ENCODE assay signal across 11 mouse cellular contexts in the genomic region with DNA sequence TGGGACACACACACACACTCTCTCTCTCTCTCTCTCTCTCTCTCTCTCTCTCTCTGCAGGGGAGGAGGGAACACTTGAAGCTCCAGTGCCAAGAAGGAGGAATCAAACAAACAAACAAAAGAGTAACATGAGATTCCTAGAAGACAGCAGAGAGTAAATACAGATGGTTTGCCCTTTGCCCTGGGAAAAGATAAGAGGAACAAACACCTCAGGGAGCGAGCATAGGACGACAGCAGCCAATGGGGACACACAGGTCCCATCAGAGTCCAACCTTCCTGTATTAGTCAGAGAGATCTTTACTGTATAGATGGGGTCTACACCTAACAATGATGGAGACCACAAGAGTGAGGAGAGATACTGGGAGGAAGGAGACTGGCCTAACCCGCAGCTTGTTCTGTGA. TPM values are rescaled to one million over a fixed set of nuclear protein-coding genes. Genes with fewer than 3 reads are reported as not detected.
A peak's percentile ranks its signal among the peaks of the same experiment; 100 is the strongest.
DNase-seq lines count a peak whose midpoint lies in the region; ATAC-seq lines count a peak whose summit lies in the region.
"Had no signal": no experiment of that assay in that cellular context is flagged by ENCODE, and none has a peak within 500 bp of the region (broad histone marks: within the 10 kb centered on the region; RNA-seq: fewer than 3 reads in every experiment).

No protein-coding gene starts in this region.

- H3K4me1 ChIP-seq in heart, embryonic 16.5 days (ENCODE audit: control insufficient read depth, insufficient read depth, low read length) = peaks cover 37% of the 10 kb centered on the region
- H3K4me1 ChIP-seq in midbrain, embryonic 16.5 days (ENCODE audit: control insufficient read depth, insufficient read depth, low read length) = peaks cover 5% of the 10 kb centered on the region; the same call in 1 of the 2 replicates
- no peaks in the 10 kb centered on the region for H3K4me1 ChIP-seq in midbrain, embryonic 11.5 days (ENCODE audit: control insufficient read depth, insufficient read depth, low read length)
- peaks cover 42% of the 10 kb centered on the region for H3K4me1 ChIP-seq in liver, embryonic 13.5 days (replicated peaks)

- no peak overlapping the region for H3K4me2 ChIP-seq in heart, embryonic 16.5 days (ENCODE audit: low read depth, low read length)
- H3K4me2 ChIP-seq in midbrain, embryonic 16.5 days (ENCODE audit: low read length) = no peak overlapping the region
- H3K4me2 ChIP-seq in midbrain, embryonic 11.5 days = no peak overlapping the region
- no peak overlapping the region for H3K4me2 ChIP-seq in liver, embryonic 13.5 days
- H3K4me2 ChIP-seq: embryonic facial prominence, embryonic 13.5 days; limb, embryonic 15.5 days had no signal

- H3K9me3 ChIP-seq in heart, embryonic 16.5 days (replicated peaks; ENCODE audit: control insufficient read depth, low read length) = no peaks in the 10 kb centered on the region
- H3K9me3 ChIP-seq in midbrain, embryonic 16.5 days (replicated peaks; ENCODE audit: control insufficient read depth, low read length, poor library complexity, severe bottlenecking) = no peaks in the 10 kb centered on the region
- no peaks in the 10 kb centered on the region for H3K9me3 ChIP-seq in midbrain, embryonic 11.5 days (ENCODE audit: control insufficient read depth, low read length)
- no peaks in the 10 kb centered on the region for H3K9me3 ChIP-seq in liver, embryonic 13.5 days (replicated peaks)
- H3K9me3 ChIP-seq: embryonic facial prominence, embryonic 13.5 days; limb, embryonic 15.5 days had no signal

- H3K9ac ChIP-seq in heart, embryonic 16.5 days (ENCODE audit: low read length) = no peak overlapping the region
- H3K9ac ChIP-seq in midbrain, embryonic 16.5 days (ENCODE audit: low read depth, low read length) = no peak overlapping the region
- H3K9ac ChIP-seq in midbrain, embryonic 11.5 days (ENCODE audit: low read length) = no peak overlapping the region
- no peak overlapping the region for H3K9ac ChIP-seq in liver, embryonic 13.5 days
- H3K9ac ChIP-seq: embryonic facial prominence, embryonic 13.5 days; limb, embryonic 15.5 days had no signal

- DNase-seq in heart, adult 18-20 months = no peak
- DNase-seq in midbrain, embryonic 11.5 days (ENCODE audit: low spot score, missing footprints) = no peak
- DNase-seq in liver, embryonic 13.5 days = no peak
- DNase-seq in yolk sac, embryonic 10.5 days (ENCODE audit: low spot score) = peak; percentile 81
- DNase-seq in kidney, adult 9 months = no peak
- DNase-seq: thymus, adult 2 months had no signal

- 71% methylated on average over 3 of the region's 3 CpGs for WGBS in heart, embryonic 16.5 days
- WGBS in midbrain, embryonic 16.5 days = 90% methylated on average over 3 of the region's 3 CpGs
- WGBS in midbrain, embryonic 11.5 days = 91% methylated on average over 3 of the region's 3 CpGs
- 82% methylated on average over 3 of the region's 3 CpGs for WGBS in liver, embryonic 13.5 days (ENCODE audit: insufficient replicate concordance)

- ATAC-seq in heart, embryonic 16.5 days (replicated peaks; ENCODE audit: extremely low read depth, insufficient read depth, low FRiP score) = no peak
- no peak for ATAC-seq in midbrain, embryonic 16.5 days
- ATAC-seq in midbrain, embryonic 11.5 days (ENCODE audit: low FRiP score) = no peak
- no peak for ATAC-seq in liver, embryonic 13.5 days (ENCODE audit: low read depth)

- H3K27ac ChIP-seq in heart, embryonic 16.5 days (ENCODE audit: low read length) = peak overlapping the region; percentile 49; the same call in 1 of the 2 replicates
- H3K27ac ChIP-seq in midbrain, embryonic 16.5 days (ENCODE audit: low read length) = 0 out of 2 replicates have a peak overlapping the region, but pooled peaks have one; percentile 24
- H3K27ac ChIP-seq in midbrain, embryonic 11.5 days (ENCODE audit: low read depth, low read length) = no peak overlapping the region
- H3K27ac ChIP-seq in liver, embryonic 13.5 days = 0 out of 2 replicates have a peak overlapping the region, but pooled peaks have one; percentile 74
- H3K27ac ChIP-seq: embryonic facial prominence, embryonic 13.5 days; limb, embryonic 15.5 days had no signal

- H3K36me3 ChIP-seq in heart, embryonic 16.5 days (ENCODE audit: control insufficient read depth, insufficient read depth) = peaks cover 55% of the 10 kb centered on the region
- H3K36me3 ChIP-seq in midbrain, embryonic 16.5 days (ENCODE audit: control insufficient read depth, insufficient read depth, low read length) = peaks cover 40% of the 10 kb centered on the region
- peaks cover 47% of the 10 kb centered on the region for H3K36me3 ChIP-seq in midbrain, embryonic 11.5 days (ENCODE audit: control insufficient read depth, insufficient read depth, low read length)
- peaks cover 94% of the 10 kb centered on the region for H3K36me3 ChIP-seq in liver, embryonic 13.5 days

- no peak overlapping the region for H3K4me3 ChIP-seq in heart, embryonic 16.5 days (ENCODE audit: low read length)
- H3K4me3 ChIP-seq in midbrain, embryonic 16.5 days (ENCODE audit: low read depth, low read length) = no peak overlapping the region
- no peak overlapping the region for H3K4me3 ChIP-seq in midbrain, embryonic 11.5 days (ENCODE audit: low read depth, low read length)
- no peak overlapping the region for H3K4me3 ChIP-seq in liver, embryonic 13.5 days (replicated peaks)
- H3K4me3 ChIP-seq: embryonic facial prominence, embryonic 13.5 days; limb, embryonic 15.5 days; myocyte had no signal

- H3K27me3 ChIP-seq in heart, embryonic 16.5 days (ENCODE audit: control insufficient read depth, insufficient read depth, low read length) = no peaks in the 10 kb centered on the region
- no peaks in the 10 kb centered on the region for H3K27me3 ChIP-seq in midbrain, embryonic 16.5 days (ENCODE audit: control insufficient read depth, insufficient read depth, low read depth, low read length)
- H3K27me3 ChIP-seq in midbrain, embryonic 11.5 days (ENCODE audit: control insufficient read depth, insufficient read depth, low read length) = no peaks in the 10 kb centered on the region
- no peaks in the 10 kb centered on the region for H3K27me3 ChIP-seq in liver, embryonic 13.5 days
- H3K27me3 ChIP-seq: embryonic facial prominence, embryonic 13.5 days; limb, embryonic 15.5 days had no signal

RNA-seq across cellular contexts. Expression of gene Camkk2, which starts 18.7 kb away (rescaled TPM):
- polyA plus RNA-seq in heart, embryonic 16.5 days (2015; fragmentation: Nextera tagmentation; extraction: Ambion mirVana) = 12.6 and 13.8 TPM in 2 replicates
- total RNA-seq in heart, adult 18-20 months (2021) = 10 to 100 TPM in 1 of 2 experiments, 1 to 10 TPM in 1; 8.6 to 12.1 TPM
- 63.4 and 69.5 TPM in 2 replicates for polyA plus RNA-seq in midbrain, embryonic 16.5 days (2015; fragmentation: Nextera tagmentation; extraction: Ambion mirVana)
- 18.5 and 18.6 TPM in 2 replicates for polyA plus RNA-seq in midbrain, embryonic 11.5 days (2014; fragmentation: Nextera tagmentation; extraction: Ambion mirVana)
- 9.6 and 11.5 TPM in 2 replicates for polyA plus RNA-seq in liver, embryonic 13.5 days (2015; fragmentation: Nextera tagmentation; extraction: Ambion mirVana)

RNA-seq across cellular contexts. Expression of gene Anapc5, which starts 23.3 kb away (rescaled TPM):
- polyA plus RNA-seq in heart, embryonic 16.5 days (2015; fragmentation: Nextera tagmentation; extraction: Ambion mirVana) = 327 and 339 TPM in 2 replicates
- total RNA-seq in heart, adult 18-20 months (2021) = 100 to 1,000 TPM; 156 to 162 TPM
- polyA plus RNA-seq in midbrain, embryonic 16.5 days (2015; fragmentation: Nextera tagmentation; extraction: Ambion mirVana) = 520 and 546 TPM in 2 replicates
- polyA plus RNA-seq in midbrain, embryonic 11.5 days (2014; fragmentation: Nextera tagmentation; extraction: Ambion mirVana) = 497 and 528 TPM in 2 replicates
- 258 and 301 TPM in 2 replicates for polyA plus RNA-seq in liver, embryonic 13.5 days (2015; fragmentation: Nextera tagmentation; extraction: Ambion mirVana)

RNA-seq across cellular contexts. Expression of gene Rnf34, which starts 52.0 kb away (rescaled TPM):
- polyA plus RNA-seq in heart, embryonic 16.5 days (2015; fragmentation: Nextera tagmentation; extraction: Ambion mirVana) = 32.6 and 35.9 TPM in 2 replicates
- total RNA-seq in heart, adult 18-20 months (2021) = 10 to 100 TPM; 28.8 to 31.7 TPM
- 48.3 and 50.7 TPM in 2 replicates for polyA plus RNA-seq in midbrain, embryonic 16.5 days (2015; fragmentation: Nextera tagmentation; extraction: Ambion mirVana)
- 54.9 and 65.9 TPM in 2 replicates for polyA plus RNA-seq in midbrain, embryonic 11.5 days (2014; fragmentation: Nextera tagmentation; extraction: Ambion mirVana)
- polyA plus RNA-seq in liver, embryonic 13.5 days (2015; fragmentation: Nextera tagmentation; extraction: Ambion mirVana) = 13.7 and 13.8 TPM in 2 replicates
